Mouse (Mus musculus): ENCODE results near the gene Hck. TPM values are rescaled to one million over a fixed set of nuclear protein-coding genes. Genes with fewer than 3 reads are reported as not detected.

Gene Hck
- polyA plus RNA-seq, 1 experiment from 2014 or later: 0.92 TPM

DNA sequence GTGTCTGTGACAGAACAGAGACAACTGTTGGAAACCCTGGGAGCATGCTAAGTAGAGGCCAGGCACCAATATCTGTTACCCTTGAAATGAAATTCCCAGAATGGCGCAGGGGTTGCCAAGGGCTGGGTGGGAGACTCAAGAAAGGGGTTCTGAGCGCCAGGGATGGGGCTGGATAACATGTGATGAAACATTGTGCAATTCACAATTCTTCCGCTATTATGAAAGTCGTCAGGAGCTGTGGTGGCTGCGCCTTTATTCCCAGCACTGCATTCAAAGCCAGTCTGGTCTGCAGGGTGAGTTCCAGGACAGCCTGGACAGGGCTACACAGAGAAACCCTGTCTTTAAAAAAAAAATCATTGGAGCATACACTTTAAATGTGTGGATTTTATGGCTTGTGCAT, 37.1 kb downstream of the Hck start:
- H3K27me3 ChIP-seq (ENCODE audit: poor library complexity, severe bottlenecking): peaks cover 9% of the 10 kb centered on the region
- no peak overlapping the region for H3K27ac ChIP-seq
- H3K9me3 ChIP-seq: no peaks in the 10 kb centered on the region
- peaks cover 2% of the 10 kb centered on the region for H3K4me1 ChIP-seq
- no peak for DNase-seq (ENCODE audit: extremely low spot score, low spot score)
- WGBS: 80% methylated on average over 5 of the region's 5 CpGs
- H3K36me3 ChIP-seq (replicated peaks): no peaks in the 10 kb centered on the region
- H3K4me3 ChIP-seq: no peak overlapping the region

DNA sequence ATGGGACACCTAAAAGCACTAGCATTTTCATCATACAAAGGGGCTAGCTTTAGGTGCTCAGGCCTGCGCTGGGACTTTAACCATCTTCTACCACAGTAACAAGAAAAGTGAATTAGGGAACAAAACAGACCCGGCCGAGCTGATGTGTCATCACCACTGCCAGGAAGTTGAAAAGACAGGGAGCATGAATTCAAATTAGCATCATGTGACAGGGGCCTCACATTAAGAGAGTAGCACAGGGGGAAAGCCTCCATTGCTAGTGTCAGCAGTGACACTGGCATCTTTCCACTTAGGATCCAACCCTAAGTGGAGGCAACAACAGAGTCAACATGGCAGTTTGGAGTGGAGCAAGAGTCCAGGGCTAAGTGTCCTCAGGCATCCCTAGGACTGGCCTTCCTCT, 39.0 kb downstream of the Hck start:
- 88% methylated on average over 3 of the region's 3 CpGs for WGBS
- no peak overlapping the region for H3K4me3 ChIP-seq
- H3K9me3 ChIP-seq: no peaks in the 10 kb centered on the region
- H3K27me3 ChIP-seq (ENCODE audit: poor library complexity, severe bottlenecking): peaks cover 16% of the 10 kb centered on the region
- H3K36me3 ChIP-seq (replicated peaks): no peaks in the 10 kb centered on the region
- no peaks in the 10 kb centered on the region for H3K4me1 ChIP-seq
- DNase-seq (ENCODE audit: extremely low spot score, low spot score): no peak
- H3K27ac ChIP-seq: no peak overlapping the region

DNA sequence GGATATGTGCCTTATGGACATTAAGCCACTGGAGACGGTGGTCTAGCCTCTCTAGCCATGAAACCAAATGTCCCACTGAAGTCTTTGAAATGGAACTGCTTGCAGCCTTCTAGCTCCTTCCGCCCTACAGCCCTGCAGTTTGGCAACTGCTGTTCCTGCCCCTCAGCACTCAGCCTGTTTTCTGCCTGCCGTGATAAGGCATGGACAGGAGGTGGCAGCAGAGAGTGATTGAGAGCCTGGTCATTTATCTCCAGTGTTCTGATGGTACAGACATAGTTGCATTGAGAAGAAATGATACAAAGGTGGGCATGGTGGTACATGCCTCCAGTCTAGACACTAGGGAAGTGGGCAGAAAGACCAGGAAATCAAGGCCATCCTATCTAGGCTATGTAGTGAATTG, 39.4 kb downstream of the Hck start:
- peak; percentile 62 for DNase-seq (ENCODE audit: extremely low spot score, low spot score)
- H3K27ac ChIP-seq: no peak overlapping the region
- H3K4me1 ChIP-seq: no peaks in the 10 kb centered on the region
- H3K4me3 ChIP-seq: no peak overlapping the region
- no peaks in the 10 kb centered on the region for H3K9me3 ChIP-seq
- WGBS: 22% methylated on average over 3 of the region's 3 CpGs
- H3K36me3 ChIP-seq (replicated peaks): no peaks in the 10 kb centered on the region
- H3K27me3 ChIP-seq (ENCODE audit: poor library complexity, severe bottlenecking): peaks cover 14% of the 10 kb centered on the region

DNA sequence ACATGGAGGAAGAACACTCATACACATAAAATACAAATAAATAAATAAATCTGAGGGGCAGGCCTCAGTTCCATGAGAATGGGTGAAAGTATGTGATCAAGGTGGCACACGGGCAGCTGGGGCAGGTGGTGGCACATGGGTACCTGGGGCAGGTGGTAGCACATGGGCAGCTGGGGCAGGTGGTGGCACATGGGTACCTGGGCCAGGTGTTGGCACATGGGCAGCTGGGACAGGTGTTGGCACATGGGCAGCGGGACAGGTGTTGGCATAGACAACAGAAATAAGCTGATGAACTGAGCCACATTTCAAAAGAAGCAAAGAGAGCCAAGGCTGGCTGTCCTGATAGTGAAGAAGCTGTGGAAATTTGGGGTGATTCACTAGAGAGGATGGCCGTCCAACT, 41.5 kb downstream of the Hck start:
- Histone ChIP-seq H3K4me3 (no peak overlapping the region), H3K9me3 (no peaks in the 10 kb centered on the region), H3K4me1 (no peaks in the 10 kb centered on the region), H3K27me3 (ENCODE audit: poor library complexity, severe bottlenecking) (peaks cover 23% of the 10 kb centered on the region), H3K36me3 (replicated peaks) (no peaks in the 10 kb centered on the region), H3K27ac (no peak overlapping the region)
- DNase-seq (ENCODE audit: extremely low spot score, low spot score): no peak
- 91% methylated on average over 3 of the region's 3 CpGs for WGBS

DNA sequence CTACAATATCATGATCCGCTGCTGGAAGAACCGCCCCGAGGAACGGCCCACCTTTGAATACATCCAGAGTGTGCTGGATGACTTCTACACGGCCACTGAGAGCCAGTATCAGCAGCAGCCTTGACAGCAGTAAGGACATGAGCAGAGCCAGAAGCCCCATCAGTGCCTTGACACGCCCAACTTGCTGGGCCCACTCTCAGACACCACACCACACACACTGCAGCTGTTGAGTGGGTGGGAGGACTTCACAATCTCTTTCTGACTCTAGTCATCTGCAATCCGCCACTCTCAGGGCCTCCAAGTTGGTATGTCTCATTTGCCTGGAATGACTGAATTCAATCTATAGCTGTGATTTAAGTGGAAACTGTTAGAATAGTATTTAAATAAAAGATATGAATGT, 42.8 kb downstream of the Hck start:
- Histone ChIP-seq H3K27ac (no peak overlapping the region), H3K9me3 (no peaks in the 10 kb centered on the region), H3K36me3 (replicated peaks) (no peaks in the 10 kb centered on the region), H3K27me3 (ENCODE audit: poor library complexity, severe bottlenecking) (peaks cover 23% of the 10 kb centered on the region), H3K4me1 (no peaks in the 10 kb centered on the region), H3K4me3 (no peak overlapping the region)
- no peak for DNase-seq (ENCODE audit: extremely low spot score, low spot score)
- WGBS: 82% methylated on average over 7 of the region's 7 CpGs

DNA sequence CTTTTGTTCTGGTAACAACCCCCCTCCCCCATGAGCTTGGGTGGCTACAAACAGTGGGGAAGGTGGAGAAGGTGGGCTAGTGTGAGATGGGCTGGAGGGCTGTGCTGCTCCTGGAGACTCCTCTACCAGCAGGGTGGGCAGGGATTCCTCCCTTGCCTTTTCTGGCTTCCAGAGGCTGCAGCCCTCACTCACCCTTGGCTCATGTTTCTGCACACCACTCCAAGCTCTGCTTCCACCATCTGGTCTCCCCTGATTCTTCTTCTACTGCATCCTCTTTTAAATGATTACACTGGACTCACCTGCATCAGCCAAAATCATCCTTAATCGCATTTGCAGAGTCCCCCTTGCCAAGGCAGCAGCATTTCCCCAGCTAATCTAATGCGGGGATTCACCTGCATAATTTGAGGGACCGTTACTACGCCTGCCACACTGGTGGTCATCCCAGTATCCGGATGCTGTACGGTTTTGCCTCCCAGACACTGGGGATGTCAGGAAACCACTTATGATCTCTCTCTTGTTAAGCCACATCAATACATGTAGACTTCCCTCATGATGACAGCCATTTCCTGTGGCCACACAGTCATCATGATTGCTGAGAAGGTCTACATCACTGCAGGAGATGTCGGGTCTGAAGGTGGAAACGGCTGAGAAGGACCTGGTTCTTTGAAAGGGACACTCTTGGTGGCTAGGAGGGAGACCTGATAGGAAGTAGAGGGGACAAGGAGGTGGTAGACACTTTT, 43.8 kb downstream of the Hck start:
- H3K36me3 ChIP-seq (replicated peaks): no peaks in the 10 kb centered on the region
- no peak overlapping the region for H3K4me3 ChIP-seq
- 82% methylated on average over 8 of the region's 8 CpGs for WGBS
- peaks cover 23% of the 10 kb centered on the region for H3K27me3 ChIP-seq (ENCODE audit: poor library complexity, severe bottlenecking)
- H3K9me3 ChIP-seq: no peaks in the 10 kb centered on the region
- no peak overlapping the region for H3K27ac ChIP-seq
- DNase-seq (ENCODE audit: extremely low spot score, low spot score): no peak
- H3K4me1 ChIP-seq: no peaks in the 10 kb centered on the region

DNA sequence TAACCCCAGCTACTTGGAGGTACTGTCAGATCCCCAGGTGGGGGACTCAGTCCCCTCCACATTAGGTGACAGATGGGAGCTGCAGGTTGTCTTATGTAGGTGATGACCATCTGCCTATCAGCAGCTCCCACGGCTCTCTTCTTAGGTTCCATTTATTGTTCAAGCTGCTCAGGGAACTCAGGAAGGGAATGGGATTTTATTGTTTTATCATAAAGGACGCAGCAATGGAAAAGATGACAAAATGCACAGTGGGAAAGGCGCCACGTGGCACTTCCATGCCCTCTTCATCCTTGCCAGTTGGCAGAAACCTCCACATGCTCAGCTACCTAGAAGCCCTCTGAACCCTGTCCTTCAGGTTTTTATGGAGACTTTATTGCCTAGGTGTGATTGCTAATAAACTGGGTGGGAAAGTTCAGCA, 44.8 kb downstream of the Hck start:
- no peak for DNase-seq (ENCODE audit: extremely low spot score, low spot score)
- 82% methylated on average over 4 of the region's 4 CpGs for WGBS
- no peaks in the 10 kb centered on the region for H3K9me3 ChIP-seq
- no peak overlapping the region for H3K4me3 ChIP-seq
- H3K27ac ChIP-seq: no peak overlapping the region
- H3K27me3 ChIP-seq (ENCODE audit: poor library complexity, severe bottlenecking): peaks cover 23% of the 10 kb centered on the region
- H3K36me3 ChIP-seq (replicated peaks): no peaks in the 10 kb centered on the region
- no peaks in the 10 kb centered on the region for H3K4me1 ChIP-seq

DNA sequence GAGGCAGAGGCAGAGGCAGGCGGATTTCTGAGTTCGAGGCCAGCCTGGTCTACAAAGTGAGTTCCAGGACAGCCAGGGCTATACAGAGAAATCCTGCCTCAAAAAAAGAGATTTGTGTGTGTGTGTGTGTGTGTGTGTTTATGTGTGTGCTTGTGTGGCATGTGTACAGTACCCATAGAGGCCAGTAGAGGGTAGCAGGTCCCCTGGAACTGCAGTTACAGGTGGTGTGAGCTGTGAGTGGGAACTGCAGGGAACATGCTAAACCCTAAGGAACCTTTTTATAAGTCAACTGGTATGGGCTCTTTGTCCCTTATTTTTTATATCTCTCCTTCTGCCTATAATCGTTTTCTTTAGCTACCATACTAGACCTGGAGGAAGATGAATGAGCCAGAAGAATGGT, 49.0 kb downstream of the Hck start:
- DNase-seq (ENCODE audit: extremely low spot score, low spot score): no peak
- H3K27me3 ChIP-seq (ENCODE audit: poor library complexity, severe bottlenecking): peaks cover 28% of the 10 kb centered on the region
- H3K36me3 ChIP-seq (replicated peaks): no peaks in the 10 kb centered on the region
- WGBS: 77% methylated on average over 2 of the region's 3 CpGs
- H3K27ac ChIP-seq: no peak overlapping the region
- peaks cover 6% of the 10 kb centered on the region for H3K4me1 ChIP-seq
- no peak overlapping the region for H3K4me3 ChIP-seq
- H3K9me3 ChIP-seq: no peaks in the 10 kb centered on the region

DNA sequence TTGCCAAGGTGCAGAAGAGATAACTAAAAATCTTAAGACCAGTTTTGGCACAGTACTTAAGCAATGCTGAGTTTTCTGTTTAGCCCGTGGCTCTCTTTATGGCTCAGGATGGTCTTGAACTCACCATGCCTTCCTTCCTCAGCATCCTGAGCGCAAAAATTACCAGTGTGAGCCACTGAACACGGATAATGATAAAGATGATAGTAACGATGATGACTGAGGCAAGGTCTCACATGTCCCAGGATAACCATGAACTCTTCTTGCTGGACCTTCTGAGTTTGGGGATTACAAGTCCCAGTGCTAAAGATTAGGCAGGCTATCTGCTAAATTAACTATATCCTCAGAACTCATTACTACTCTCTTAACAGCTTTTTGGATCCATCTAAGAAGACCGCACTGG, 51.9 kb downstream of the Hck start:
- Histone ChIP-seq H3K36me3 (replicated peaks) (peaks cover 6% of the 10 kb centered on the region; the same call in 1 of the 2 replicates), H3K27me3 (ENCODE audit: poor library complexity, severe bottlenecking) (peaks cover 45% of the 10 kb centered on the region), H3K9me3 (no peaks in the 10 kb centered on the region), H3K4me3 (no peak overlapping the region), H3K4me1 (peaks cover 9% of the 10 kb centered on the region), H3K27ac (no peak overlapping the region)
- 84% methylated on average over 5 of the region's 5 CpGs for WGBS
- no peak for DNase-seq (ENCODE audit: extremely low spot score, low spot score)

DNA sequence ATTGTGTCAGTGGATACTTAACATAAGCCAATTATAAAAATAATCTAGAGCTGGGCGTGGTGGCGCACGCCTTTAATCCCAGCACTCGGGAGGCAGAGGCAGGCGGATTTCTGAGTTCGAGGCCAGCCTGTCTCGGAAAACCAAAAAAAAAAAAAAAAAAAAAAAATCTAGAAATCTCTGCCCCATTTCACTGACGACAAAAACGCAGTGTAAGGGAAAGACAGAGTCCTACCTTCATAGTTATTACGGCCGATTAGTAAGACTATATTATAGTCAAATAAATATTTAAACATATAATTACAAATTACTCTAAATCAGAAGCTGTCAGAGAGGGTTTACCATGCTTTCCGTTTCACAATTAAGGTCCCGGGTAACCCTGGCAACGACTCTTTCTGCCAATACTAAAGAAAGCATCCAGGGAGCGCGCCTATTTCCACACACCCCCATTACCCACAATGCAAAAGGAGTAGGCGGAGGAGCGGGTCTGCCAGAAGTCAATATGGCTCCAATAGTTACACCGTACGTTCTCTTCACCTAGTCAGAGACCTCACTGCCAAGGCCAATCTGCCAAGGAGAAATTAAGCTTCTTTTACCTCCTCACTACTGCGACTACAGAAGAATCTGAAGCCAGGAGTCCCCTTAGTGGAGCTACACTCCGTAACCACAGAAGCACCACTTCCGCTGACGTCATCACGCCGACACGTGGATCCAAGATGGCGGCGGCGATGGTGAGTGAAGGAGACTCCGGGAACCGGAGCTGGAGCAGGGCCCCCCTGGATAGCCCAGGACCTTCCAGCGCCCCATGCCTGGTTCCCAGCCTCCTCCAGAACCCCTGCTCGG, 52.8 kb downstream of the Hck start, which contains the start of gene Tm9sf4:
Tm9sf4 (plus strand) TSS at position 460 of the 840 bp plus-strand sequence.
- DNase-seq (ENCODE audit: extremely low spot score, low spot score): peak; percentile 94
- H3K9me3 ChIP-seq: no peaks in the 10 kb centered on the region
- H3K4me1 ChIP-seq: peaks cover 9% of the 10 kb centered on the region
- H3K27me3 ChIP-seq (ENCODE audit: poor library complexity, severe bottlenecking): peaks cover 54% of the 10 kb centered on the region
- peak within 1 kb of the TSS; percentile 77 for H3K4me3 ChIP-seq
- 12% methylated on average over 34 of the region's 34 CpGs for WGBS
- H3K27ac ChIP-seq: peak within 1 kb of the TSS; percentile 95
- peaks cover 9% of the 10 kb centered on the region; the same call in 1 of the 2 replicates for H3K36me3 ChIP-seq (replicated peaks)

DNA sequence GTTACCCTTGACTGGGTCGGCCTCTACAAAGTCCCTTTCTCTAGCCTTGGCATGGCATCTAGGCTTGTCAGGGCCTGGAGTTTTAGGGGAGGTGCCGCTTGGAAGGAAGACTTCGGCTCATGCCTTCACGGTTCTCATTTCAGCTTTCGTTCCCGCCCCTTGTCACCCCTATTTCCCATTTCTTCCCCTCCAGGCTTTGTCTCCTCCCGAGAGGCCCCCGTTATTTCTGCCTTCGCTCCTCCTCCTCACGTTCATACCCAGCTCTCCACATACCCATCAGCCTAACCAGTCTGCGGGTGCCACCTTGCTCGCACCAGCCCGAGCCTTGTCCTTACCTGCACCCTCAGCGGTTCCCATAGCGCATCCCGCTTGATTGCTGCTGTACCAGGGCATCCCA, 53.4 kb downstream of the Hck start:
- Histone ChIP-seq H3K27ac (peak overlapping the region; percentile 95), H3K9me3 (no peaks in the 10 kb centered on the region), H3K4me3 (peak overlapping the region; percentile 77), H3K36me3 (replicated peaks) (peaks cover 14% of the 10 kb centered on the region; the same call in 1 of the 2 replicates), H3K4me1 (peaks cover 11% of the 10 kb centered on the region), H3K27me3 (ENCODE audit: poor library complexity, severe bottlenecking) (peaks cover 61% of the 10 kb centered on the region)
- under 1% methylated on average over 16 of the region's 16 CpGs for WGBS
- DNase-seq (ENCODE audit: extremely low spot score, low spot score): no peak

DNA sequence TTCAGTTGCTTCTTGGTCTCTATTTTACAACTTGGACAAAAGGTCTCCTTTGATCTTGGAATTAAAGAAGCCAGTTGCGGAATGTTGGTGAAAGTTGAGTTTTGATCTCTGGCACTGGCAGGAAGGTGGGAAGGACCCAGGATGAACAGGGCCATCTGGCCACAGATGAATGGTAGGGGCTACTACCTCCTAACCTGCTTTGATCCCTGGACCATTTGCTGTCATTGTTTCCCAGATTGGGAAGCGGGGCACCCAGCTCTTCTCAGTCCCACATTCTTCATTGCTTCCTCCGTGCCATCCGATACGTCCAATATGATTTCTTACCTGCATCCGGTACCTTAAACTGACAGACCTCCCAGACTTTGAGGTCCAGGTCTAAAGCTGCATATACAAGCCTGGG, 58.9 kb downstream of the Hck start:
- Histone ChIP-seq H3K27ac (no peak overlapping the region), H3K9me3 (no peaks in the 10 kb centered on the region), H3K4me3 (no peak overlapping the region), H3K4me1 (peaks cover 30% of the 10 kb centered on the region), H3K36me3 (replicated peaks) (peaks cover 22% of the 10 kb centered on the region; the same call in 1 of the 2 replicates), H3K27me3 (ENCODE audit: poor library complexity, severe bottlenecking) (peaks cover 100% of the 10 kb centered on the region)
- no peak for DNase-seq (ENCODE audit: extremely low spot score, low spot score)
- WGBS: 52% methylated on average over 6 of the region's 6 CpGs
